Mouse (Mus musculus) lung, adult 2 months (tissue): ENCODE measurements around the gene Cbs. TPM values are rescaled to one million over a fixed set of nuclear protein-coding genes. Genes with fewer than 3 reads are reported as not detected.
A peak's percentile ranks its signal among the peaks of the same experiment; 100 is the strongest.

Experiments used
- DNase-seq: peaks from one replicate; pipeline ENCODE4 v3.0.0; 2022
- H3K4me1 ChIP-seq: fragments of 200-500 bp; 2 replicates; pipeline ENCODE4 v1.6.1; 2011; ENCODE audit warnings: low read length; ENCODE audit not compliant: control insufficient read depth, insufficient read depth
- H3K4me3 ChIP-seq: fragments of 200-500 bp; replicated peaks from 2 replicates; pipeline ENCODE3; 2011; ENCODE audit warnings: low read depth, mild to moderate bottlenecking, control low read depth, low read length; ENCODE audit errors: extremely low read depth
- CTCF ChIP-seq: fragments of 200-500 bp; IDR thresholded peaks from 2 replicates; pipeline ENCODE4 v1.5.1; 2011; ENCODE audit warnings: mild to moderate bottlenecking, low read length, control low read depth; ENCODE audit not compliant: insufficient read depth
- POLR2A ChIP-seq: fragments of 200-500 bp; IDR thresholded peaks from 2 replicates; pipeline ENCODE4 v1.6.1; 2011; ENCODE audit warnings: low read depth, mild to moderate bottlenecking, control low read depth, low read length, borderline replicate concordance; ENCODE audit errors: extremely low read depth
- WGBS: fragments of 180-500 bp; shearing (Covaris S2); methylation state at CpG from one replicate; pipeline ENCODE4 v1.1.7; 2018; 5-methylcytosine and 5-hydroxymethylcytosine counted together
- polyA plus RNA-seq: library from polyadenylated mRNA; depleted of rRNA; stranded (reverse); fragments of >200 nt; gene quantifications from 2 replicates; pipeline ENCODE4 v1.2.3, GENCODE M21; 2012

The Cbs gene
- polyA plus RNA-seq, 1 experiment: 6.3 TPM

DNA sequence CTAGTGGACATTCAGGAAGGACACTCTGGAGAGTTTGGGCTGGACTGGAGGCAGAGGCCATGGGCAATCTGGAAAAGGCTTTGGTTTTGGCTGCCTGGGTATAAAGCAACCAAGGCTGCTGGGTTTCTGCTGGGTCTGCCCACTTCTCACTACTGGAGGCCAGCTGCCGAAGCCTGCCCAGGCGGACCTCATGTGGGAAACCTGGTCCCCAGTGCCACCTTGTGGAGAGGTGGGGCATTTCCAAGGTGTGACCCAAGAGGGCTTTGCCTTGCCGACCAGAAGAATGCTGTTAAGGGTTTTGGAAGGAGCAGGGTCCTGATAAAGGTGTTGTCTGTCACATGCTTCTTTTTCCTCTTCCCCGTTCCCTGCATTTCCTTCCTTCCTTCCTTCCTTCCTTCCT lies 27.7 kb upstream of the Cbs start:
- 7% methylated on average over 4 of the region's 4 CpGs for WGBS
- DNase-seq: peak; percentile 77
- no peak for TF ChIP-seq POLR2A
- peak; percentile 87 for TF ChIP-seq CTCF
- no peaks in the 10 kb centered on the region for H3K4me1 ChIP-seq
- no peak overlapping the region for H3K4me3 ChIP-seq

DNA sequence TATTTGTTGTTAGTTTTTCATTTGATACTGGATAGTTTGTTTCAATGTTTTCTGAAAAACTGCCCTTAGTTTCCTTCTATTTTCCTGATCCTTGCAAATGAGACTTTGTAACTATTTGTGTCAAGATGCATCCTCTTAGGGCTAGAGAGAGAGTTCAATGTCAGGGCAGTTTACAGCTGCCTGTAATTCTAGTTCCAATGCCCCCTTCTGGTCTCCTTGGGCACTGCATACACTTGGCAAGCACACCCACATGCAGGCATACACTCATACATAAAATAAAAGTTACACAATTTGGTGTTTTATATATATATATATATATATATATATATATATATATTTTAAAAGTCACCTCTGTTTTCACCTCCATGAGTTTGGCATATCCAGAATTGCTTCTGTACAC lies 25.8 kb upstream of the Cbs start:
- no peak for TF ChIP-seq POLR2A
- no peak for TF ChIP-seq CTCF
- H3K4me1 ChIP-seq: peaks cover 3% of the 10 kb centered on the region; the same call in 1 of the 2 replicates
- no peak overlapping the region for H3K4me3 ChIP-seq
- no peak for DNase-seq

DNA sequence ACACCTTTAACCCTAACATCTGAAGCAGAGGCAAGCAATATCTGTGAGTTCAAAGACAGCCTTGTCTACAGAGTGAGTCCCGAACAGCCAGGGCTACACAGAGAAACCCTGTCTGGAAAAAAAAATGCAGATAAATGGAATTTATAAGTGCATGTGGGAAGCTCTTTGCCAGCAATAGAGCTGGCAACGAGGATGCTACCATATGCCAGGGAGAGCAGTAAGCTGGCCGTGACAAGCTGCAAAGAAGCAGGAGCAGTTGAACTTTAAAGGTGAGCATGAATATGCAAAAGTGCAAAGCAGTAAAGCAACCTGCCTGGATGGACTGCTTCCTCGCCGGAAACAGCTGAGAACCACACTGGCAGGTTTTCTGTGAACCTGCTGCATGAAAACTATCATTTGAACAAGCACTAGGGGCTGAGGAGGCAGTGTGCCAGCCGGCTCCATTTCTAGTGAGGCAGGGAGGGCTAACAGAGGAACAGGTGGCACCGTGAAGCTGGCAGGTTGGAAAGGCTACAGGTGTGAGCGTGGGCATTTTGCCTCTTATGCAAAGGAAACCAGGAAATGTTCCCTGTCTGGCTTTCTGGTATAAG lies 23.7 kb upstream of the Cbs start:
- Histone ChIP-seq H3K4me1 (peaks cover 11% of the 10 kb centered on the region; the same call in 1 of the 2 replicates), H3K4me3 (no peak overlapping the region)
- no peak for DNase-seq
- 68% methylated on average over 8 of the region's 8 CpGs for WGBS
- no peak for TF ChIP-seq POLR2A
- TF ChIP-seq CTCF: no peak

DNA sequence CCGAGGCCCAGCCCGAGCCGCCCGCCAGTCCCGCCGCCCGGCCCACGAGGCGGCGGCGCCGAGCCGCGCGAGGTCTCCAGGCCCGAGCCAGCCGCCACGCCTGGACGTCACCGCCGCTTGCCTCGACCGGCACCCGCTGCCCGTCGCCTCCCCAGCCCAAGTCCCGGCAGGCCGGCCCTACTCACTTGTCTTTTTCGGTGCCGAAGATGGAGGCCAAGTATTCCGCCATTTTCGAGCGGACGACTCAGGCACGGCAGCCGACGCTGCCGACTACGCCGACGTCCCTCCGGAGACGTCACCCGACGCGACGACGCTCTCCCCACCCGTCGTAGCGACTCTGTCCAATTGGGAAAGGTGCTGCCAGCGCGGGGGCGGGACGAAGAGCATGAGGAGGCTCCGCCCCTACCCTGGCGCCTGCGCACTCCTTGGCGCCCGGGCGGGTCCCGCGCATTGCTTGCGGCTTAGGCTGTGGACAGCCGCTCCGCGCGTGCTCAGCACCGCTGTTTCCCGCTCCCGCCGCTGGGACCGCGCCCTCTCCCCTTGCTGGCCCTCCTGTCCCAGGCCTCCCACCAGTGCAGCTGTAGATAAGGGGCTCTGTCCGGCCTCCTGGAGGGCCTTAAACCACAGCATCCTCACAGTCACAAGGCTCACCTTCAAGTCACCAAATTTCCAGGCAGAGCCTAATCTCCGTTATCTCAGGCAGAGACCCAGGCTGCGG lies 21.6 kb upstream of the Cbs start, which contains the start of gene U2af1:
Gene U2af1, minus strand, starts transcription at position 425 of the 718 bp plus-strand sequence.
- DNase-seq: peak; percentile 97
- H3K4me3 ChIP-seq: peak within 1 kb of the TSS; percentile 87
- H3K4me1 ChIP-seq: peaks cover 11% of the 10 kb centered on the region; the same call in 1 of the 2 replicates
- under 1% methylated on average over 76 of the region's 77 CpGs for WGBS
- TF ChIP-seq CTCF (no peak), POLR2A (peak; percentile 74)

DNA sequence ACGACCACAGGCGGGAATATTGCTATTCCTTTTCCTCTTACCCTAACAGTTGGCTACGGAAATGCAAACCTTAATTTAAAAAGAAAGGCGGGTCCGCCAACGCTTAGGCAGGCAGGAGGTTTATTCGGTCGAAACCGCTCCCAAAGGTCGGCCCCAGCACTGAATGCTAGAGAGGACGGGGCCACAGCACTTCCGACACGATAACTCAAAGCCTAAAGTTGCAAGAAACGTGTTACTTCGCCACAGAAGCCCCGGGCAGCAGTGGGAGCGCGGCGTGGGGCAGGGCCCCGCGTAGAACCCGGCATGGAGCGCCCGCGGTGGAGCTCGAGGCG lies 21.1 kb upstream of the Cbs start:
- TF ChIP-seq POLR2A (no peak), CTCF (no peak)
- Histone ChIP-seq H3K4me3 (peak overlapping the region; percentile 87), H3K4me1 (peaks cover 11% of the 10 kb centered on the region; the same call in 1 of the 2 replicates)
- under 1% methylated on average over 23 of the region's 27 CpGs for WGBS
- no peak for DNase-seq

DNA sequence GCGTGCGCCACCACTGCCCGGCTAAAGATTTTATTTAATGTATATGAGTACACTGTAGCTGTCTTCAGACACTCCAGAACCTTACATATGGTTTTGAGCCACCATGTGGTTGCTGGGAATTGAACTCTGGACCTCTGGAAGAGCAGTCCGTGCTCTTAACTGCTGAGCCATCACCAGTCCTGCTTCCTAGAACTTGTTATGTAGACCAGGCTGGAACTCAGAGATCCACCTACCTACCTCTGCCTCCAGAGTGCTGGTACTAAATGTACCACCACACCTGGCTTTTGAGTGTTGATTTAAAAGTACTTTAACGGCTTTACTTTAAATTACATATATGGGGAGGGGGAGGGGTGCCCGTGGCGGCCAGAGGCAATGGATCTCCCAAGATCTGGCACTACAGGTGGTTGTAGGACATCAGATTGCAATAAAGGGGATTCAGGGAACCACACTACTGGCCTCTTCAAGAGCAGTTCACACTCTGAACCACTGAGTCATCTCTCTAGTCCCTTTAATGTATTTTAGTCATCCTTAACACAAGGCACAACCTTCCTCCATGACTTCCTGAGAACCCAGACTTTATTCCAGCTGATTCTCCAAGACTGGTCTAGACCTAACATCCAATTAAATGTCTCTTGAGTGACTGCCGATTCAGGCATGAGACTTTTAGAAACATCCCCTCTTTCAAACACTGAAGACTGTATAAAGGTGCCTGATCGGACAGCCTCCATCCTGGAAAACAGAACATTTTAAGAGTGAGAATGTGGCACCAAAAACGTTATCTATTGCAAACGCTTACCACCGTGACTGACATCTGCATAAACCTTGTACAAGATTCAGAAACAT lies 20.3 kb upstream of the Cbs start:
- DNase-seq: no peak
- TF ChIP-seq CTCF (no peak), POLR2A (no peak)
- Histone ChIP-seq H3K4me3 (peak overlapping the region; percentile 87), H3K4me1 (peaks cover 11% of the 10 kb centered on the region; the same call in 1 of the 2 replicates)
- WGBS: 38% methylated on average over 12 of the region's 12 CpGs

DNA sequence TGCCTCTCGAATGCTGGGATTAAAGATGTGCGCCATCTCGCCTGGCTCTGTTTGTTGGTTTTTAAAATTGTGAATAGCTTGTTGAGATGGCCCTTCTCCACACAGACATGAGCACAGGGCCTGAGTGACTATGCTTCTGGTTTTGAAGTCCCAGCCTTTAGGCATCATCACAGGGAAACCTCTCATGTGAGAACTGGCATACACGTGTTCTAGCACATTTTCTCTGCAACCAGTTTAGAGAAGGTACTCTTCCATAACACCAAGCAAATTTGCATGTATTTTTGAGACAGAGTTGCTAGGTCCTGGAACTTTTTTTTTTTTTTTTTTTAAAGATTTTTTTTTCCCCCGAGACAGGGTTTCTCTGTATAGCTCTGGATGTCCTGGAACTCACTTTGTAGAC lies 19.6 kb upstream of the Cbs start:
- no peak for TF ChIP-seq POLR2A

DNA sequence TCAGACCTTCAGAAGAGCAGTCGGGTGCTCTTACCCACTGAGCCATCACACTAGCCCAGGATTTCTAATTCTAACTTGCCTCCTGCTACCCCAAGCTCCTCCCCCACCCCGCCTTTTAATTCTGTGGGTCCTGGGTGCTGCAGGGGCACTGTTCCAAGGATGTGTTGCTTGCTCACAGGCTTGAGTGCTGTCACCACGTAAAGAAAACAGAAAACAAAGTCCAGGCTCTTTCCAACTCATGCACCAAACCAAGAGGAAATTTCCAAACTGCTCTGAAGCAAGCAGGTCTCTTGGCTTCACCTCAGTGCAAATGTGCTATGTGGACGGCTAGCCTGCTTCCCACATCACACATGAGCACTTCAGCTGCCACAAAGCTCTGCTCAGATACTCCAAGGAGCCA lies 18.3 kb upstream of the Cbs start:
- no peak overlapping the region for H3K4me3 ChIP-seq
- 52% methylated on average over 4 of the region's 4 CpGs for WGBS
- peaks cover 11% of the 10 kb centered on the region; the same call in 1 of the 2 replicates for H3K4me1 ChIP-seq
- TF ChIP-seq POLR2A (no peak), CTCF (no peak)
- DNase-seq: no peak

More for the DNA sequence above, 19.6 kb upstream of the Cbs start:
- 81% methylated on average over 5 of the region's 5 CpGs for WGBS
- no peak for DNase-seq
- Histone ChIP-seq H3K4me1 (peaks cover 11% of the 10 kb centered on the region; the same call in 1 of the 2 replicates), H3K4me3 (no peak overlapping the region)

DNA sequence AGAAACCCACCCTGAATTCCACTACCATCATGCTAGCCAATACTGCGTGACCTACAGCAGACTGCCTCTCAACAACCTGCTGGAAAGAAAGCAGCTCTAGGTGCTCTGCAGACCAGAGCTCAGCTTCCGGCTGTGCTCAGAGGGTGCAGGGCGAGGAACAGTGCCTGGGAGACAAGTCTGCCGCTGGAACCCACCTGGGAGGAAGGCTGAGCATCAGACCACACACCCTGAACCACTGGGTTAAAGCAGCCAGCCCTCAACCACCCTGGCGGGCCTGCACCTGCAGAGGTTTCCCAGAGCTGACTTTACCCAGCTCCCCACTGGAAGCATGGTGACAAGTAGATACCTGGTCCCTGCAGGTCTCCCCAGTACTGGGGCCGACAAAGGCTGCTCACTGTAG lies 16.2 kb upstream of the Cbs start:
- DNase-seq: no peak
- H3K4me1 ChIP-seq: peaks cover 8% of the 10 kb centered on the region; the same call in 1 of the 2 replicates
- H3K4me3 ChIP-seq: no peak overlapping the region
- no peak for TF ChIP-seq CTCF
- TF ChIP-seq POLR2A: no peak
- WGBS: 76% methylated on average over 6 of the region's 6 CpGs

DNA sequence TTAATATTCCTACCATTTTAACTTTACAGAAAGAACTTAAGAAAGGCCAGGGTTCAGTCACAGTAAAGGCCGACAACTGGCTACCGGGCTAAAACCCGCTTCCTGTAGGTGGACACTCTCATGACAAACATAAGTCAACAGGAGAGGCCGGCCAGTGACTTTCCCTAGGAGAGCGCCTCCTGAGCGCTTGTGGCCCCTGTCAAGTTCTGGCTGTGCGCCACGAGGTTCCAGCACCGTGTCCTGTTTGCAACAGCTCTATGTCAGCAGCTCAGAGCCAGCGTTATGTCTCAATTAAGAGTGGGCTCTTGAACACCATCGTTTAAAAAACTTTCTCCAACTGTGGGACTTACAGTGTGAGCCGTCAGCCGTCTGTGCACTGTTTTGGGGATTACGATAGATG lies 15.1 kb upstream of the Cbs start:
- TF ChIP-seq POLR2A (no peak), CTCF (no peak)
- H3K4me1 ChIP-seq: peaks cover 1% of the 10 kb centered on the region; the same call in 1 of the 2 replicates
- 71% methylated on average over 14 of the region's 14 CpGs for WGBS
- DNase-seq: no peak
- H3K4me3 ChIP-seq: no peak overlapping the region
